Mouse (Mus musculus) G1E (cell line): ENCODE results near the gene Bbs12.

Experiments
- CTCF ChIP-seq: IDR thresholded peaks from 2 replicates; pipeline ENCODE4 v1.5.1; 2012; ENCODE audit warnings: low read depth, low read length, inconsistent platforms, mixed read lengths
- GATA1 ChIP-seq: IDR thresholded peaks from 2 replicates; pipeline ENCODE4 v1.6.1; 2012; ENCODE audit warnings: borderline replicate concordance, low read length, inconsistent platforms, mixed read lengths
- TAL1 ChIP-seq: conservative IDR thresholded peaks from 2 replicates; pipeline ENCODE4 v1.6.1; 2012; ENCODE audit warnings: low read depth, low read length, inconsistent platforms, mixed read lengths

- TF ChIP-seq CTCF (no peak), TAL1 (no peak), GATA1 (no peak)
These were observed 17.6 kb downstream of the Bbs12 start for GRCm38 (mm10) chr3:37329963-37330362.
